Comparison of ENCODE assay signal across 14 mouse cellular contexts in genomic region chr10:39455857-39456620, GRCm38 (mm10).
DNase-seq lines count a peak whose midpoint lies in the region; ATAC-seq and TF ChIP-seq lines count a peak whose summit lies in the region.
"Had no signal": no experiment of that assay in that cellular context is flagged by ENCODE, and none has a peak within 500 bp of the region (broad histone marks: within the 10 kb centered on the region; RNA-seq: fewer than 3 reads in every experiment).

No protein-coding gene starts in this region.

- 77% methylated on average over 15 of the region's 15 CpGs for WGBS in embryonic facial prominence, embryonic 15.5 days
- WGBS in embryonic facial prominence, embryonic 10.5 days: 87% methylated on average over 15 of the region's 15 CpGs
- 35% methylated on average over 15 of the region's 15 CpGs for WGBS in liver, embryonic 15.5 days (ENCODE audit: insufficient replicate concordance)
- 85% methylated on average over 15 of the region's 15 CpGs for WGBS in hindbrain, embryonic 16.5 days

- no peaks in the 10 kb centered on the region for H3K27me3 ChIP-seq in embryonic facial prominence, embryonic 15.5 days
- no peaks in the 10 kb centered on the region for H3K27me3 ChIP-seq in embryonic facial prominence, embryonic 10.5 days (replicated peaks; ENCODE audit: low read depth, poor library complexity, severe bottlenecking)
- H3K27me3 ChIP-seq in liver, embryonic 15.5 days: no peaks in the 10 kb centered on the region
- H3K27me3 ChIP-seq in hindbrain, embryonic 16.5 days (replicated peaks; ENCODE audit: control insufficient read depth, insufficient read depth, low read length): no peaks in the 10 kb centered on the region

- no peak overlapping the region for H3K9ac ChIP-seq in embryonic facial prominence, embryonic 15.5 days
- H3K9ac ChIP-seq in liver, embryonic 15.5 days: no peak overlapping the region
- H3K9ac ChIP-seq in hindbrain, embryonic 16.5 days (ENCODE audit: low read depth, low read length): no peak overlapping the region
- H3K9ac ChIP-seq: forebrain, postnatal 0 days had no signal

- DNase-seq in embryonic facial prominence, embryonic 10.5 days (ENCODE audit: low spot score): no peak
- DNase-seq in thymus, postnatal 0 days (ENCODE audit: low spot score): peak; percentile 61
- DNase-seq in cerebellum, adult 18-20 months: no peak
- no peak for DNase-seq in cerebellum, postnatal 36 days
- DNase-seq: forebrain, postnatal 0 days; gastrocnemius, postnatal 36 days; heart, postnatal 10 days; kidney, postnatal 4 days; right cerebral cortex, postnatal 4 days had no signal

- H3K4me3 ChIP-seq in embryonic facial prominence, embryonic 15.5 days (replicated peaks): no peak overlapping the region
- no peak overlapping the region for H3K4me3 ChIP-seq in embryonic facial prominence, embryonic 10.5 days
- H3K4me3 ChIP-seq in bone marrow macrophage, adult 2 months (ENCODE audit: insufficient read depth, low read length): no peak overlapping the region
- H3K4me3 ChIP-seq in liver, embryonic 15.5 days (replicated peaks): no peak overlapping the region
- H3K4me3 ChIP-seq in hindbrain, embryonic 16.5 days (ENCODE audit: low read length): no peak overlapping the region

- H3K9me3 ChIP-seq in embryonic facial prominence, embryonic 15.5 days (replicated peaks): no peaks in the 10 kb centered on the region
- H3K9me3 ChIP-seq in embryonic facial prominence, embryonic 10.5 days: no peaks in the 10 kb centered on the region
- no peaks in the 10 kb centered on the region for H3K9me3 ChIP-seq in liver, embryonic 15.5 days (replicated peaks)
- no peaks in the 10 kb centered on the region for H3K9me3 ChIP-seq in hindbrain, embryonic 16.5 days (ENCODE audit: control insufficient read depth, low read length)

- H3K4me2 ChIP-seq in embryonic facial prominence, embryonic 15.5 days (replicated peaks): no peak overlapping the region
- H3K4me2 ChIP-seq in liver, embryonic 15.5 days: no peak overlapping the region
- H3K4me2 ChIP-seq in hindbrain, embryonic 16.5 days (ENCODE audit: low read length): no peak overlapping the region

- no peak for TF ChIP-seq POLR2A in bone marrow macrophage, adult 2 months (IDR thresholded peaks at IDR 0.05; ENCODE audit: borderline replicate concordance, low read depth, low read length)

- peak overlapping the region; percentile 17; the same call in 1 of the 2 replicates for H3K27ac ChIP-seq in embryonic facial prominence, embryonic 15.5 days (replicated peaks)
- H3K27ac ChIP-seq in embryonic facial prominence, embryonic 10.5 days (replicated peaks): no peak overlapping the region; the same call in 1 of the 2 replicates
- H3K27ac ChIP-seq in bone marrow macrophage, adult 2 months (ENCODE audit: insufficient read depth, low read depth, low read length): peak overlapping the region; percentile 85
- H3K27ac ChIP-seq in liver, embryonic 15.5 days (replicated peaks): no peak overlapping the region
- H3K27ac ChIP-seq in hindbrain, embryonic 16.5 days (ENCODE audit: low read depth, low read length): no peak overlapping the region

- no peak for ATAC-seq in embryonic facial prominence, embryonic 15.5 days (ENCODE audit: insufficient number of reproducible peaks, low FRiP score, low TSS enrichment, low read depth)
- 0 out of 2 replicates have a peak, but pooled peaks have one; percentile 11 for ATAC-seq in liver, embryonic 15.5 days (ENCODE audit: insufficient read depth)
- ATAC-seq in hindbrain, embryonic 16.5 days: no peak
- ATAC-seq: forebrain, postnatal 0 days; intestine, embryonic 16.5 days had no signal

- H3K4me1 ChIP-seq in embryonic facial prominence, embryonic 15.5 days: peaks cover 37% of the 10 kb centered on the region
- peaks cover 57% of the 10 kb centered on the region for H3K4me1 ChIP-seq in embryonic facial prominence, embryonic 10.5 days
- H3K4me1 ChIP-seq in bone marrow macrophage, adult 2 months (ENCODE audit: control insufficient read depth, insufficient read depth, low read length): peaks cover 60% of the 10 kb centered on the region
- H3K4me1 ChIP-seq in liver, embryonic 15.5 days (replicated peaks): peaks cover 43% of the 10 kb centered on the region
- H3K4me1 ChIP-seq in hindbrain, embryonic 16.5 days (ENCODE audit: control insufficient read depth, insufficient read depth, low read depth, low read length): peaks cover 44% of the 10 kb centered on the region

- no peaks in the 10 kb centered on the region; the same call in 1 of the 2 replicates for H3K36me3 ChIP-seq in embryonic facial prominence, embryonic 15.5 days
- peaks cover 3% of the 10 kb centered on the region; the same call in 1 of the 2 replicates for H3K36me3 ChIP-seq in embryonic facial prominence, embryonic 10.5 days (replicated peaks)
- no peaks in the 10 kb centered on the region for H3K36me3 ChIP-seq in liver, embryonic 15.5 days (replicated peaks)
- H3K36me3 ChIP-seq in hindbrain, embryonic 16.5 days (ENCODE audit: control insufficient read depth, insufficient read depth, low read length): no peaks in the 10 kb centered on the region

- no peak for TF ChIP-seq CTCF in bone marrow macrophage, adult 2 months (IDR thresholded peaks at IDR 0.05; ENCODE audit: low read depth, low read length)

Comparison
In these comparisons a context has a peak if more than half of its experiments do, and no peak if none do; other contexts are left out.
1. H3K27ac ChIP-seq: peak in embryonic facial prominence, embryonic 15.5 days (single experiment) and bone marrow macrophage, adult 2 months (single experiment); none in embryonic facial prominence, embryonic 10.5 days (single experiment), liver, embryonic 15.5 days (single experiment) and hindbrain, embryonic 16.5 days (single experiment).